Mouse (Mus musculus): ENCODE results near the gene Zcchc10.
"Not testable (repeated sequence)": the region's sequence is repeated elsewhere in the genome, so short reads cannot be mapped to it uniquely, and the experiment has no call there.

The Zcchc10 gene

DNA sequence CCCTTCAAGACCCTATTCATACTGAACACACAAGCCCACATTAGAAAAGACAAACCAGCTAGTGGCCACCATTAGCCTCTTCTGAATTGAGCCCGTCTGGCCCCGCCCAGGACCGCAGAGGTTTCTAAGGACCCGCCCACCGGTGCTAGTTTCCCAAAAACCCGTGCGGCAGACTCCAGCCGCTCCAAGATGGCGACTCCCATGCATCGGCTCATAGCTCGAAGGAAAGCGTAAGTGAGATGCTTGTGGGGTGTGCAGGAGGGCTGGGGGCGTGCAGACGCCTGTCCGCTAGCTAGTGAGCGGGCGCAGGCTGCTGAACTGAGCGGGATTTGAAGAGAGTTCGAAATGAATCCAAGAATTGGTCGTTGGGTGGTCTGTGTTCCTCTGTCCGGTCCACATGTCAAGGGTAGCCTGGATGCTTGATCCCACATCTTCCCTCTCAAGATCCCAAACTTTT lies at the start of gene Zcchc10:
Gene Zcchc10, plus strand, starts transcription at position 168 of the 457 bp plus-strand sequence.
- DNase-seq (ENCODE audit: low read depth): peak; percentile 88

DNA sequence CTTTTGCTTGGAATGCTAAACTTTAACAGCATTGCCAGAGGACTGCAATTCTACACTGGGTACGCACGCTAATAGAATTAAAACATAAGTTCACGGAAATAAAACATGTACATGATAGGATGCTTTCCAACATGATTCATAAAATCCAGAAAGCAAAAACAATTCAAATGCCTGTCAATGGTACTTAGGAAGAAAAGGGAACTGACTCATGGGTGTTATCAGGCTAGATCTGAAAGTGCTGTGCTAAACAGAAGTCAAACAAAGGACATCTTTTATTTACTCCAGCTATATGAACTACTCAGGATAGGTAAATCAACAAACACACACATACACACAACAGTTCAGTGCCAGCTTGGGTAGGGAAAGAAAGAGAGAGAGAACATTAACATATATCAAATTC lies 49.1 kb upstream of the Zcchc10 start:
- peak; percentile 69 for DNase-seq (ENCODE audit: low read depth)

DNA sequence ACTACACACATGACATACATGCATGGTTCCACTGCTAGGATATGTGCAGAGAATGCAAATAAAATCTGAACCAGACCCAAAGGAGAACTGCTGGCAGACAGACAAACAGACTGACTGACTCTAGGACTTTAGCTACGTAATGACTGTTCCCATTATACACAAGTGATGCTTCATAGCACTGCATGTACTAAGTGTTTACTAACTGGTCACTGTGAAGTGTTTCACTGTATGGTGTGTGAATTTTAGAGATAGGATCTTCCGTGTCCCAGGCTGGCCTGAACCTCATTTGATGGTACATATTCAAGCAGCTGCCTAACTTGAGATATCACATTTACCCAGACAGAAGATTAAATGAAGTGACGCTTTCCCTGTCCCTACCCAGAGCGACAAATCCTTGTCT lies 46.1 kb upstream of the Zcchc10 start:
- no peak for DNase-seq (ENCODE audit: low read depth)

DNA sequence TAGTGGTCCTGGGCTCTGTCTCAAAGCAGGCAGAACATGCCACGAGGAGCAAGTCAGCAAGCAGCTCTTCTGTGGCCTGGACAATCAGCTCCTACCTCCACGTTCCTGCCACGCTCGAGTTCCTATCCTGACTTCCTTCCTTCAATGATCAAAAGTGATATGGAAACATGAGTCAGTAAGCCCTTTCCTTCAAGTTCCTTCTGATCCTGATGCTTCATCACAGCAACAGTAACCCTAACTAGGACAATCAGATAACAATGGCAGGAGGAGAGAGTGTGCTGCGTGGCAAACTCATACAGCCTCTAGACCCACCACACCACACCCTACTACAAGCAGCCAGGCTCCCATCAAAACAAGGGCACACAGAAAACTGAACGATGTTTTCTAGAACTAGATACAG lies 38.6 kb upstream of the Zcchc10 start:
- peak; percentile 53 for DNase-seq (ENCODE audit: low read depth)

DNA sequence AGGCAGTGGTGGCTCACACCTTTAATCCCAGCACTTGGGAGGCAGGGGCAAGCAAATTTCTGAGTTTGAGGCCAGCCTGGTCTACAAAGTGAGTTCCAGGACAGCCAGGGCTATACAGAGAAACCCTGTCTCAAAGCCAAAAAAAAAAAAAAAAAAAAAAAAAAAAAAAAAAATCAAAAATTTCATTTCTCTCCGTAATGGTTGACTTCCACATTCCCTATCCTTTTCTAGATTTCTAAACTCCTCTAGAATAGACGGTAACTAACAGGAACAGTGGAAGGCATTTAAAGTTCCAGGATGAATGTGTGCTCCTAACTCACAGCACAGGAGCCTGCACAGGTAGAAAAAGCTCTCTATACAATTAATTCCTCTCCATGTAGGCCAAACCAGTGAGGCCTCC lies 34.3 kb upstream of the Zcchc10 start:
- DNase-seq (ENCODE audit: low read depth): not testable (repeated sequence)

DNA sequence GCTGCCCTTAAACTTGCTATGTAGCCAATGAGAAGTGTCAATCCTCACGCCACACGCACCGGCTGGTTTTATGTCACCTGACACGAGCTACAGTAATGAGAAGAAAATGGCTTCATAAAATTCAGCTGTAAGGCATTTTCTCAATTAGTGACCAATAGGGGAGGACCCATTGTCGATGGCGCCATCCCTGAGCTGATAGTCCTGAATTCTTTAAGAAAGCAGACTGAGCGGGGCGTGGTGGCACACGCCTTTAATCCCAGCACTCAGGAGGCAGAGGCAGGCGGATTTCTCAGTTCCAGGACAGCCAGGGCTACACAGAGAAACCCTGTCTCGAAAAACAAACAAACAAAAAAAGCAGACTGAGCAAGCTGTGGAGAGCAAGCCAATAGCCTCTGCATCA lies 33.6 kb upstream of the Zcchc10 start:
- no peak for DNase-seq (ENCODE audit: low read depth)

DNA sequence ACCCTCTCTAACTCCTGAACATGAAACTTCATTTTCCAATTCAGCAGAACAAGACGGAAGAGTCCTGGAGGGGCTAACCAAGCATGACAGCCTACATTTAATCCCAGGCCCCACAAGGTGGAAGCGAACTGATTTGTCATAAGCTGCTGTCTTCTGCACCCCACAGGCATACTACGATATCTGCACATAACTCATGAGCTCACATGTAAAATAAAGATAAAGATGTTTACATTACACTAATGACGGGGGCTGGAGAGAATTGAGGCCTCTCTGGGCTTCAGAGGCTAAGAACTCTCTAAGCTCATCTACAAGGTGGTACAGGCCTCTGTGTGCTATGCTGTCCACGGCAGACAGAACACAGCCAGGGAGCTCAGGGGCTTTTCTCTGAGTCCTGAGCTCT lies 30.0 kb upstream of the Zcchc10 start:
- DNase-seq (ENCODE audit: low read depth): no peak

DNA sequence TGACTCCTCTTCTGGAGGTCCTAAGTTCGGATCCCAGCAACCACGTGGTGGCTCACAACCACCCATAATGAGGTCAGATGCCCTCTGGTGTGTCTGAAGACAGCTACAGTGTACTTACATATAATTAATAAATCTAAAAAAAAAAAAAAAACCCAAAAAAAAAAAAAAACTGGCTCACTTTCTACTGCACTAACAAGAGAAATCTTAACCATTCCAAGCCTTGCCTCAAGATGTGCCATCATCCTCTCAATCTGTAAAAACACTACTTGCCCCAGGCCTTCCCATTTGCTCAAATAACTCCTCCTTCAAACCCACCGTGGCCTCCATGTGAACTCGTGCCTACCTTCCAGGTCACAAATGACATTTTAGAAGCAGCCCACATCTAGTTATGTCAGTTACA lies 27.6 kb upstream of the Zcchc10 start:
- no peak for DNase-seq (ENCODE audit: low read depth)

DNA sequence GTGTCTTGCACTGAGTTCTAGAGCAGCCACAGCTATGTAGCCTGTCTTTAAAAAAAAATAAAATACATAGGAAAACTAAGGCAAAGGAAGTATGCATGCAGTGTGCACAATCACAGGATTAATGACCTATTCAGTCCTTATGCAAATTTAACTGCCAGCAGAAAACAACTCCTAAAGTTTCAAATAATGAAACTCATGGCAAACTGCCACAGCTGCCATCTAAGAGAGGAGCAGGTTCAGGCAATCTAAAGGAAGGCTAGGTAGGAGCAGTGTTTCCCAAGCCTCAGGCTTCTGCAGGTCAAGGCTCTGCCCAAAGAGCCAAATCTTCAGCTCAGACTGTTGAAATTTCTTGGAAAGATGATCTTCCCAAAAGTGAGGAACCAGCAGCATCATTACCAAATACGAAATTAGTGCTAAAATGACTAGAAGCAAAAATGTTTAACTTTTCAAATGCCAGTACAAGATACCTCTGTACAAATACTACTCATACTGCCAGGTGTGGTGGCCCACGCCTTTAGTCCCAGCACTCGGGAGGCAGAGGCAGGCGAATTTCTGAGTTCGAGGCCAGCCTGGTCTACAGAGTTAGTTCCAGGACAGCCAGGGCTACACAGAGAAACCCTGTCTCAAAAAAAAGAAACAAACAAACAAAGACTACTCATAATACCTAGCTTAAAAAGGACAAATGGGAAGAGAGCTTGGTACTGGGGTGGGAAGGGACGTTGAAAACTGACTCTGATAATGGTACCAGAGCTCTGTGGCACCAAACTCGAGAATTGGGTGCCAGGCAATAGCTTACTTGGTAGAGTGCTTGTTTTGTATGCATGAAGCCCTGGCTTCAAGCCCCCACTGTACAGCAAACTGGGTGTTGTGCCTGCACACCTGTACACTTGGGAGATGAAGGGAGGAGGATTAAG lies 26.3 kb upstream of the Zcchc10 start:
- no peak for DNase-seq (ENCODE audit: low read depth)

DNA sequence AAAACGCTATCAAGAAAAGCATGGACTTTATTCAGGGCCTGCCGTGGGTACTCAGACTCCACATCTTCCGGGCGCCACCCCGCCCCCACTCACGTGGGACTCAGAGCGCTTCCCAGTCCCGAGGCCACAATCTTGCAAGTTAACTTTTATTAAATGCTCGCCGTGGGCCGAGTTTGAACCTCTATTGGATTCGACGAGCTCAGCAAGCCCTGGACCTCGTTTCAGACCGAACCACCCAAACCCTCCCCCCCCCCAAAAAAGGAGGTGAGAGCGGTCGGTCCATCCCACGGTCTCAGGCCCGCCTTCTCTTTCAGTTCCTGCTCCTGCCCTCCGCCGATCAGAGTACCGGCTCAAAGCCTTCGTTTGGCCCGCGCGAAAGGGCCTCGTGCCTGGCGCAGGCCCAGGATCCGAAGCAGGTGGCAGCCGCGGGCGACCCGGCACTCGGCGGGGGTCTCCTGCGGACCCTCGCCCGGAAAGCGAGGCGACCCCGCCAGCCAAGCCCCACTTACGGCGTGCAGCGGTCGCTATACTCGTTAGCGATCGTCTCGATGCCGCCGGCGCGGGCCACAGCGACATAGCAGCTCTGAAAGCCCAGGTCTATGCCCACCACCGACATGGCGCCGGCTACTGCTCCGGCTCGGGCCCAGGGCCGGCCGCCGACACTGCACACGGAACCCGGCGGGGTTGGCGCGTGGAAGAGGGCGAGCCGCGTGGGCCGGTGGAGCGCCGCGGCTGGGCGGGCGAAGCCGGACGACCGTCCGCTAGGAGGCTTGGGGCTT lies 24.7 kb upstream of the Zcchc10 start:
- peak; percentile 70 for DNase-seq (ENCODE audit: low read depth)

DNA sequence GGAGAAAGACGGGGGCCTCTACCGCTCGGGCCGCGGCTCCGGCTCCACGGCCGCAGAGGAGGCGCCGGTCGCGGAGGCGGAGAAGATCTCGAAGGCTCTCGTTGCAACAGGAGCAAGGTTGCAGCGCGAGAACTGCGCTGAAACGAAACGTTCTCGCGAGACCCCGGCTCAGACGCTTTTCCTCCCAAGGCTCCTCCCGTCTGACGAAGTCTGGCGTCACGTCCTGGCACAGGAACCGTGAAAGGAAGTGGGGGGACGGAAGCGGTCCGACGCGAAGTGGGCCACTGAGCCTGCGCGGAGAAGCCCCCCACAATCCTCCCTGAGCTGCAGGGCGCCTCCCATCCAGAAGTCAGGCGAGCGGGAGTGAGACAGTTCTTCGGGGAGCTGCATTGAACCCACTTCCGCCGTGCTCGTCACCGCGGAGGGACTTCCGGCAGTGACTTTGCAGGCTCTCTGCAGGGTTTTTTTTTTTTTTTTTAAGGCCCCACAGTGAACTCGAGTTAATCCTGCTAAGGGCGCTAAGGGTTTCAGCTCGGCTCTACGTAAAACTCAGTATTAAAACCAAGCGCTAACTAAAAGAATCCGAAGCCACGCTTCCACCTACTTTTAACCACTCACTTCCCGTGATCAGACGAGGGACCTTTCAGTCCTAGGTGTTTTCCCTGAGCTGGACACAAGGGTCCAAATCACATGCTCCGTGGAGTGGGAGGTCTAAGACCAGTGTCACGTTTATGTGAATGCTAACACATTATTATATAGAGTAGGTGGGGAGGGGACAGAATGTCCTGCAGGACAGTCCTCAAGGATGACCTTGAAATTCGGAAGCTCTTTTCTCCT lies 23.9 kb upstream of the Zcchc10 start, which contains the start of gene Hspa4:
Gene Hspa4, minus strand, starts transcription at position 128 of the 837 bp plus-strand sequence.
- peak; percentile 100 for DNase-seq (ENCODE audit: low read depth)

DNA sequence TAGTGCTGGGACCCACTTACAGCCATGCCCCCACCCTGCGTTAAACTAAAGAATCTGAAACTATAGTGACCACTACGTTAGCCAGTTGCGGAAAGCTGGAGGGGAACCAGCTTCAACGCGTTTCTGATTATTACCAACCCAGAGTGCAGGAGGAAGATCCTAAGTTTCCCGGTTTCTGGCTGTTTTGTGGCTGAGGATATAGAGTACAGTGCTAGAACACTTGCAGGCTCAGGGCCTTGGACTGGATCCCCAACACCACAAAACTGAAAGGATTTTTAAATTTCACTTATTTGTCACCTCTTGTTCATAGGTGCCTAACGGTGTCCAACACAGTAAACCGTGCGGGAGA lies 23.3 kb upstream of the Zcchc10 start:
- DNase-seq (ENCODE audit: low read depth): no peak

DNA sequence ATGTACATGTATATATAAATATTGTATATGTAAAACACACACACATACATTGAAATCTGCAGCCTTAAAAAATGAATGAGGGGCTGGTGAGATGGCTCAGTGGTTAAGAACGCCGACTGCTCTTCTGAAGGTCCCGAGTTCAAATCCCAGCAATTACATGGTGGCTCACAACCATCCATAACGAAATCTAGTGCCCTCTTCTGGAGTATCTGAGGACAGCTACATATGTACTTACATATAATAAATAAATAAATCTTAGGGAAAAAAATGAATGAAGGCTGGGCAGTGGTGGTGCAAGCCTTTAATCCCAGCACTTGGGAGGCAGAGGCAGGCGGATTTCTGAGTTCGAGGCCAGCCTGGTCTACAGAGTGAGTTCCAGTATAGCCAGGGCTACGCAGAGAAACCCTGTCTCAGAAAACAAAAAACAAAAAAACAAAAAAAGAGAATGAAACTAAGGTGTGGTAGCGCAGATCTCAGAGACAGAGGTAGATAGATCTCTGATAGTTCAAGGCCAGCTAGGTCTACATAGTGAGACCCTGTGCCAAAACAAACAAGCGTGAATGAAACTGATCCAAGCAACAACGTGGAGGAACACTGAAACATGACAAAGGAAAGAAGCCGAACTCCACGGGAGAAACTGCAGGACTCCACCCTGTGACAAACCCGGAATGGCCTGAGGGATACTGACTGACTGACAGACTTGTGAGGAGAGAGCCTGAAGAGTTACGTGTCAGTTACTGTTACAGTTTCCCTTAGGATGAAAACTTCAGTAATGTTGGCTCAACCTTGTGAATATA lies 20.2 kb upstream of the Zcchc10 start:
- DNase-seq (ENCODE audit: low read depth): peak; percentile 56

DNA sequence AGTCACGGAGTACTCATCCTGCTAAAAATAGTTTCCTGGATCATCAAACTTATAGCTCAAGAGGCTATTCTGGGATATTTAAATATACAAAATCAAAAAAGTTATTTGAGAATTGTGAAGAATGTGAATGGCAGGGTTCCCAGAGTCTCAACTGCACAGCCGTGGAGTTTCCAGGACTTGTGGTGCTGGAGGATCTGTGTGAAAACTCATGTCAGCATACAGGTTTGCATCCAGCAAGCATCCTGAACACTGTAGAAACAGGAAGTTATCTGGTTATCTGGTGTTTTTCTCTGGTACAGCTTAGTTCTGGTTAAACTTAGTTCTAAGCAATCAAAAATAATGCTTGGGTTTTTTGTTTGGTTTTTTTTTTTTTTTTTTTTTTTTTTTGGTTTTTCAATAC lies 17.5 kb upstream of the Zcchc10 start:
- peak; percentile 70 for DNase-seq (ENCODE audit: low read depth)

DNA sequence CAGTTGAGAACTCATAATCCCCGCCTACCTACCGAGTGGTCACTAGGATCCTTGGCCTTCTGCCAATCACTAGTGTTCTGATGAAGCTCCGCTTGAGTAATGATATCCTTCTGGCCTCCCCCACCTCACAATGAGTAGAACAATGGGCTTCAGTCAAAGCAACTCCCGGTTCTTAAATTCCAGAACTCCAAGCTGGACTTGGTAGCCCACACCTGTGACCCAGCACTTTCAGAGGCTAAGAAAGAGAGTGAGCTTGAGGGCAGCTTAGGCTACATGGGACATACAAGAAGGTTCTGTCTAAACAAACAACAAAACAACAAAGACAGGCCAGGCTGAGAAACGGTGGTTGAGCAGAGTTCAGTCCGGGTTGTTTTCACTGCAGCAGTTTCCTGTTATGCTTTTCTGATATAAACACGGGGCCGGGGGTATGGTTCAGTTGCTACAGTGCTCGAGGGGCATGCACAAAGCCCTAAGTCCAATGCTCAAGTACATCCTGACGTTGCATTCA lies 16.9 kb upstream of the Zcchc10 start:
- peak; percentile 63 for DNase-seq (ENCODE audit: low read depth)

DNA sequence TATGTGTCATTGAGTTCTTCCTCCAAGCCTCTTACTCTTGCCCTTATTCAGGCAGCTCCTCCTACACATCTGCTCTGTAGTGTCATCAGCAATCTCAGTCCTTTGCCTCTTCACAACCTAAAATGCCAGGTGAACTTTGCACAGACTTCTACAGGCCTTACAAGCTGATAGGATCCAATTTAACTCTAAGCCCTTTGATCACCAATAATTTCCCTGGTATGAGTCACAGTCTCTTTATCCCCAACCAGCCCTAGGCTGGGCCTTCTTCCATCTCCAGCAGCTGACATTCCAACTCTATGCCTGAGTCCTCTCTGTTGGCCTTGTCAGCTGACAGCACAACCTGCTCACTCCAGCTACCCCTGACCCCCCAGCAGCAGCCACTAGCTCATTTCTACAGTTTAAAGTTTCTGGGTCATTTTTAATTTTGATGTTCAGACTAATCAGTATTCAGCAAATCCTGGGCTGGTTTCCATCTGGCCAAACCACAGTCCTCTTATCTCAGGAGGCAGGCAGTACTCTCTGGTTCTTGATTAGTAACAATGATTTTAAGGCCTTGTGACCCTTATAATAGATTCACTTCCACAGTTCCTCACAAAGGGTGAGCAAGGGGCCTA lies 16.1 kb upstream of the Zcchc10 start:
- peak; percentile 96 for DNase-seq (ENCODE audit: low read depth)

DNA sequence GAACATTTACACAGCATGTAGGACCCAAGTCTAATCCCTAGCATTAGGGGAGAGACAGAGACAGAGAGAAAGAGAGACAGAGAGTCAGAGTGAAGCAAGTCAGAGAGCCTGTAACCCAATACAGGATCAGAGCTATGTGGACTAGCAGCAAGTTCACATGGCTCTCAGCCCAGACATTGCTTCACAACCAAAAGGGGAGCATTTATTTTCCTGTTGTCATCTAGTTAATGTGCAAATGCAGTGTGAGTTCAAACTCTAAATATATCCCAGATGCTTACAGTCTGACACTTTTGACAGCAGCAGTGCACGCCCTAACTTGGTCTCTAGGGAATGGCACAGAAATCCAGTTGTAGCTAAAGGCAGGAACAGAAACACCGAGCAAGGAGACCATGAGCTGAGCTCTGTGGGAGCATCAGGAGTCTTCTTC lies 15.6 kb upstream of the Zcchc10 start:
- DNase-seq (ENCODE audit: low read depth): peak; percentile 92

DNA sequence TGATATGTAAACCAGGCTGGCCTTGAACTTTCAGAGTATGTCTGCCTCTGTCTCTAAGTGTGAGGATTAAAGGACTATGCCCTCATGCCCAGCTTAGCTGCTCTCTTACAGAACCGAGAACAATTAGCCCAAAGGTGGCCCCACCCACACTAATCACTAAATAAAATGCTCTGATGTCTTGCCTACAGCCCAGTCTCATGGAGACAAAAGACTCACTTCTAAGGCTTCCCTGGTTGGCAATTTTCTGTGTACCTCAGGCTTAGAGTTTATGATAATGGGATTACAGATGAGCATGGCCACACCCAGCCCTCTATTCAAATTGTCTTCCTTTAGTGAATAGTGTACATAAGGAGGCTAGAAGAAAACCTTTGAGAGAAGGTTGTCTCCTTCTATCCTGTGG lies 13.1 kb upstream of the Zcchc10 start:
- no peak for DNase-seq (ENCODE audit: low read depth)

DNA sequence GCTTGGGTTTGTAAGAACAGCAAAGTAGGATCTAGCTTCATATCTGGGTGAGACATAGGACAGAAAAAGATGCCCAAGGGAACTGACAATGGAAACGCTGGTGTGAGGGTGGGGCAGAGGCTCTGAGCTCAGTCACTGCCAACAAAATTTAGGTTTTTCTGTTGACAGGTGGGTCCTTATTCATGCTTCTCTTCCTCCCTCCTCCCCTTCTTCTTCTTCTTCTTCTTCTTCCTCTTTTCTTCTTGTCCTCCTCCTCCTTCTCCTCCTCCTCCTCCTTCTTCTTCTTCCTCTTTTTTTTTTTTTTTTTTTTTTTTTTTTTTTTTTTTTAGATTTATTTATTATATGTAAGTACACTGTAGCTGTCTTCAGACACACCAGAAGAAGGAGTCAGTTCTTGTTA lies 11.7 kb upstream of the Zcchc10 start:
- DNase-seq (ENCODE audit: low read depth): not testable (repeated sequence)

DNA sequence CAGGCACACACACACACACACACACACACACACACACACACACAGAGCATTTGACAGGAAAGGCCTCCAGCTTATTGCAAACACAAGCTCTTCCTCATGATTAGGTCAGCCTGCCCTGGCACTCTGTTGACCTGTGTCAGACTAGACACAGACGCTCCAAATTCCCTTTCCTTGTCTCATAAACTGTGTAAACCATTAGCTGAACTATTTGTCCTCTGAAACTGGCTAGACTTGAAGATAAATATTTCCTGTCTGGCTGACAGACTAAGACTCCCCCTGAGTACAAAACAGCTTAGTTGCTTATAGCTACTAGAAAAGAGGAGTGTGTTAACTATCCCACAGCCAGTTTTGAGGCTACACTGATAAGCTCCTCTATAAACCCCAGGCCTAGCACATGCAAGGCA lies 9.7 kb upstream of the Zcchc10 start:
- peak; percentile 82 for DNase-seq (ENCODE audit: low read depth)

DNA sequence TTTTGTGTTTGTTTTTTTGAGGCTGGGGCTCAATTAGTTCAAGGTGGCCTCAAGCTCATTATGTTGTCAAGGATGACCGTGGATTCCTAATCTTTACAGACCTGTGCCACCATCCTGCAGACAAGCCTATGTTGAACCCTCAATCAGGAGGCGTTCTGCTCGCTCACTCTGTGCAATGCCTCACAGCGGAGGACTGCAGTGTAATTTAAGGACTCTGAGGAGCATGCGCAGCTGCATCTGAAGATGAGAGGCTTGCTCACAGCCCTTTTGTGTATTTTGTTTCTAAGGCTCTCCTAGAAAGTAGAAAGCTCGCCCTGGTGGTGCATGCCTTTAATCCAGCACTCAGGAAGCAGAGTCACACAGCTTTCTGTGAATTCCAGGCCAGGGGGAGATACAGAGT lies 7.5 kb upstream of the Zcchc10 start:
- DNase-seq (ENCODE audit: low read depth): no peak
